Mouse (Mus musculus): ENCODE data around the gene Cdca3. TPM values are rescaled to one million over a fixed set of nuclear protein-coding genes. Genes with fewer than 3 reads are reported as not detected.
A peak's percentile ranks its signal among the peaks of the same experiment; 100 is the strongest.

Gene Cdca3
- polyA plus RNA-seq, 1 experiment from 2014 or later: 42.6 TPM

GRCm38 (mm10) chr6:124847305-124847704 is 18.0 kb downstream of the Cdca3 start:
- peaks cover 27% of the 10 kb centered on the region for H3K36me3 ChIP-seq
- no peaks in the 10 kb centered on the region for H3K9me3 ChIP-seq
- peak; percentile 69 for ATAC-seq (ENCODE audit: low FRiP score)
- no peak overlapping the region for H3K4me3 ChIP-seq
- H3K4me2 ChIP-seq: peak overlapping the region; percentile 20; the same call in 1 of the 2 replicates
- 5% methylated on average over 9 of the region's 9 CpGs for WGBS
- 0 out of 2 replicates have a peak, but pooled peaks cover 10% of the 10 kb centered on the region for H3K4me1 ChIP-seq (replicated peaks)
- H3K27ac ChIP-seq: peak overlapping the region; percentile 76
- H3K27me3 ChIP-seq: no peaks in the 10 kb centered on the region
- H3K9ac ChIP-seq: no peak overlapping the region

- no peak for ATAC-seq (ENCODE audit: low FRiP score)
- H3K36me3 ChIP-seq: peaks cover 24% of the 10 kb centered on the region
- 48% methylated on average over 8 of the region's 8 CpGs for WGBS
- H3K9me3 ChIP-seq: no peaks in the 10 kb centered on the region
- H3K4me3 ChIP-seq: no peak overlapping the region
- H3K4me1 ChIP-seq (replicated peaks): peaks cover 17% of the 10 kb centered on the region; the same call in 1 of the 2 replicates
- no peaks in the 10 kb centered on the region for H3K27me3 ChIP-seq
- no peak overlapping the region for H3K4me2 ChIP-seq
- no peak overlapping the region for H3K9ac ChIP-seq
- H3K27ac ChIP-seq: no peak overlapping the region
Measured at GRCm38 (mm10) chr6:124850535-124850934, 21.2 kb downstream of the Cdca3 start.

DNA sequence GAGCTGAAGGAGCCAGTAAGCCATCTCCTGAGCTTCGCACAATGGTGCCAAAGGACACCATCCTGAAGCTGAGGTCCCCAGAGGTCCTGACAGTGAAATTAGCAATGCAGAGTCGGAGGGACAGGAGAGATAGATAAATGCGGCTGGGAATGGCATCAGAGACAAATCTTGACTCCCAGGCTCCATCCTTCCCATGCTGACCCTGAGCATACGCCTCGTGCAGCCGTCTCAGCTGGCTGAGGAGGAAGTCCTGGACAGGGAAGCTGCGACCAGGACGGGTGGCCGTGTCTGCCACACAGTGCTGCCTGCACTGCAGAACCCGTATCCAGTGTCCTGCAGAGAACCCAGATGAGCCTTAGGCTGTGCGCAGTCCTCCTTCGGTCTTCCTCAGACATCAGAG is 25.3 kb downstream of the Cdca3 start:
- 74% methylated on average over 12 of the region's 12 CpGs for WGBS
- Histone ChIP-seq H3K4me2 (no peak overlapping the region), H3K27ac (no peak overlapping the region)

GRCm38 (mm10) chr6:124856321-124856720 is 27.0 kb downstream of the Cdca3 start:
- ATAC-seq (ENCODE audit: low FRiP score): peak; percentile 69
- Histone ChIP-seq H3K27ac (peak overlapping the region; percentile 99), H3K4me3 (peak overlapping the region; percentile 67), H3K9ac (peak overlapping the region; percentile 95), H3K9me3 (no peaks in the 10 kb centered on the region), H3K4me1 (replicated peaks) (peaks cover 58% of the 10 kb centered on the region), H3K36me3 (peaks cover 24% of the 10 kb centered on the region), H3K4me2 (peak overlapping the region; percentile 77), H3K27me3 (no peaks in the 10 kb centered on the region; the same call in 1 of the 2 replicates)
- 6% methylated on average over 14 of the region's 14 CpGs for WGBS

More for the DNA sequence above, 25.3 kb downstream of the Cdca3 start:
- Histone ChIP-seq H3K9ac (no peak overlapping the region), H3K36me3 (peaks cover 22% of the 10 kb centered on the region), H3K4me1 (replicated peaks) (peaks cover 41% of the 10 kb centered on the region), H3K9me3 (no peaks in the 10 kb centered on the region), H3K4me3 (no peak overlapping the region), H3K27me3 (no peaks in the 10 kb centered on the region; the same call in 1 of the 2 replicates)
- ATAC-seq (ENCODE audit: low FRiP score): no peak

GRCm38 (mm10) chr6:124856916-124857839 is 27.8 kb downstream of the Cdca3 start, which contains the start of gene P3h3:
Gene P3h3 (minus strand): TSS chr6:124857752.
- H3K27me3 ChIP-seq: no peaks in the 10 kb centered on the region; the same call in 1 of the 2 replicates

DNA sequence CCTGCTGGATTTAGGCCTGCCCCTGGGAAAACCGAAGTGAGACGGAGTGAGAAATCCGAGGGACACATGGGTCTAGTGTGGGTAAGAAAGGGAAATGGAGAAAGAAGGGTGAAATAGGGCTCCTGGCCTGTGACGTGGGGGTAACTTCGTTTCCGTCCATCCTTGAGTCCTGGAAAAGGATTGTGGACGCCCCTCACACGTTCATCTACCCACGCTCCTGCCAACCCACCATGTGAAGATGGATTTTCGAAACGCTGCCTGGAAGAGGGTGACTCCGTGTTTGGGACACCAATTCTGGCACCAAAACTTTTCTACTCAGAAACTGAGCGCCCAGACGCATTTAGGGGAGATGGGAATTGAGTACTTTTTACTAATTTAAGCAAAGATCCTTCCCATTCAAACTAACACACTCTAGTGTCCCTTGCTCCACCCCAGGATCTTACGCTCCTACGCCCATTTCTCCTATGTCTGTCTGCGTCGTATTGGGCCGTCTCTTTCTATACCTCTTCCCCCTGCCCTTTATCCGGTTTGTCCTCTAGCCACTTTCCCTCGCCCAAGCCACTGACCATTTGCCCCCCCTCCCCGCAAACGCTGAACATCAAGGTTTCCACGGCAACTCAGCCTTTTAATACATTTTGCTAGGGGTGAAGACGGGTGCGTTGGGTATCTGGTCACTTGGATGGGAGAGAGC is 28.6 kb downstream of the Cdca3 start:
- H3K36me3 ChIP-seq: peaks cover 20% of the 10 kb centered on the region

More at GRCm38 (mm10) chr6:124856916-124857839, 27.8 kb downstream of the Cdca3 start, which contains the start of gene P3h3:
- Histone ChIP-seq H3K9ac (peak within 1 kb of the TSS; percentile 95), H3K4me1 (replicated peaks) (peaks cover 66% of the 10 kb centered on the region), H3K27ac (peak within 1 kb of the TSS; percentile 99), H3K4me3 (peak within 1 kb of the TSS; percentile 67), H3K36me3 (peaks cover 25% of the 10 kb centered on the region), H3K9me3 (no peaks in the 10 kb centered on the region), H3K4me2 (peak within 1 kb of the TSS; percentile 77)
- peak; percentile 87 for ATAC-seq (ENCODE audit: low FRiP score)
- WGBS: under 1% methylated on average over 70 of the region's 86 CpGs

DNA sequence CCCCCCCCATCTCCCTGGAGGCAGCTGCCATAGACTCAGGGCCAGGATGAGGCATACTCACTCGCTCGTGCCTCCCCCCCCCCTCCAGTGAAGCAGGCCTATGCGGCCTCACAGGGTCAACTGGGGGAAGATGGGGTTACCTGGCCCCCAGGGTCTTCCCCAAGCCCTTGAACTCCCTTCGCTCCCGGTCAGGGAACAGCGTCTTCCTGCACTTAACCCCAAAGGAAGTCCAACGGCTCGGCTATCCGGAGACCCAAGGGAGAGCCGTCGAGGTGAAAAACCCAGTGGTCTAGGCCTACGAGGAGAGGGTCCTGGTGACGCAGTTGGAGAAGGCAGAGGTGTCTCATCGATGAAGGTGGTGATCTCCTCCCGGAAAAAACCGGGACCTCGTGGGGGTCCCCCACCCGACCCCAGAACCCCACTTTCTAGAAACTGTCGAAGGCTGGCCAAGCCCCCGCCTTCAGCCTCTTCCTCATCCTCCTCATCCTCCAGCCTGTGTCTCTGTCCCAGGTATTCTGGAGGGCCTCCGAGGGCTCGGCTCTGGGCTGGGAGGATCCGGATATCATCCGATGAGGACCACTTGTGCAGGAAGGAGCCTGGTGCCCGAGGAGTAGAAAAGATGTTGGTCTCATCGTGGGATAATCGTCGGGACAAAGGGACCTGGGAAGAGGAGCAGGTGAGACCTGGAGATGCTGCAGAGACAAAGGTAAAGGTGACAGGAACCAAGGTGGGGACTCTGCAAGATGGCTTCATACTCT is 29.4 kb downstream of the Cdca3 start:
- H3K9ac ChIP-seq: peak overlapping the region; percentile 89
- H3K27ac ChIP-seq: peak overlapping the region; percentile 99
- peaks cover 12% of the 10 kb centered on the region for H3K36me3 ChIP-seq
- WGBS: 79% methylated on average over 28 of the region's 28 CpGs
- peak overlapping the region; percentile 77; the same call in 1 of the 2 replicates for H3K4me2 ChIP-seq
- H3K27me3 ChIP-seq: no peaks in the 10 kb centered on the region; the same call in 1 of the 2 replicates
- no peaks in the 10 kb centered on the region for H3K9me3 ChIP-seq
- no peak overlapping the region for H3K4me3 ChIP-seq
- ATAC-seq (ENCODE audit: low FRiP score): no peak
- peaks cover 80% of the 10 kb centered on the region for H3K4me1 ChIP-seq (replicated peaks)

More for the DNA sequence above, 28.6 kb downstream of the Cdca3 start:
- peaks cover 75% of the 10 kb centered on the region for H3K4me1 ChIP-seq (replicated peaks)
- peak overlapping the region; percentile 99 for H3K27ac ChIP-seq
- no peak for ATAC-seq (ENCODE audit: low FRiP score)
- H3K9me3 ChIP-seq: no peaks in the 10 kb centered on the region
- 23% methylated on average over 26 of the region's 26 CpGs for WGBS
- peak overlapping the region; percentile 67 for H3K4me3 ChIP-seq
- peak overlapping the region; percentile 95 for H3K9ac ChIP-seq
- no peaks in the 10 kb centered on the region; the same call in 1 of the 2 replicates for H3K27me3 ChIP-seq
- H3K4me2 ChIP-seq: peak overlapping the region; percentile 77

- Histone ChIP-seq H3K4me3 (peak overlapping the region; percentile 20), H3K9ac (peak overlapping the region; percentile 89), H3K27me3 (no peaks in the 10 kb centered on the region; the same call in 1 of the 2 replicates), H3K36me3 (peaks cover 11% of the 10 kb centered on the region), H3K27ac (peak overlapping the region; percentile 95), H3K9me3 (no peaks in the 10 kb centered on the region), H3K4me1 (replicated peaks) (peaks cover 88% of the 10 kb centered on the region), H3K4me2 (peak overlapping the region; percentile 44)
- ATAC-seq (ENCODE audit: low FRiP score): no peak
- WGBS: 6% methylated on average over 12 of the region's 12 CpGs
Measured at GRCm38 (mm10) chr6:124859725-124860124, 30.4 kb downstream of the Cdca3 start.

- Histone ChIP-seq H3K9me3 (no peaks in the 10 kb centered on the region), H3K27ac (peak overlapping the region; percentile 95), H3K4me3 (no peak overlapping the region; the same call in 1 of the 2 replicates), H3K4me1 (replicated peaks) (peaks cover 90% of the 10 kb centered on the region), H3K36me3 (peaks cover 11% of the 10 kb centered on the region), H3K9ac (peak overlapping the region; percentile 89), H3K27me3 (no peaks in the 10 kb centered on the region; the same call in 1 of the 2 replicates), H3K4me2 (peak overlapping the region; percentile 44)
- no peak for ATAC-seq (ENCODE audit: low FRiP score)
- WGBS: 80% methylated on average over 9 of the region's 9 CpGs
Measured at GRCm38 (mm10) chr6:124860511-124860910, 31.2 kb downstream of the Cdca3 start.

GRCm38 (mm10) chr6:124861266-124861665 is 31.9 kb downstream of the Cdca3 start:
- no peaks in the 10 kb centered on the region for H3K9me3 ChIP-seq
- H3K9ac ChIP-seq: peak overlapping the region; percentile 89
- H3K4me1 ChIP-seq (replicated peaks): peaks cover 90% of the 10 kb centered on the region
- ATAC-seq (ENCODE audit: low FRiP score): no peak
- peak overlapping the region; percentile 95 for H3K27ac ChIP-seq
- peak overlapping the region; percentile 67 for H3K4me3 ChIP-seq
- peak overlapping the region; percentile 73 for H3K4me2 ChIP-seq
- peaks cover 11% of the 10 kb centered on the region for H3K36me3 ChIP-seq
- WGBS: 80% methylated on average over 19 of the region's 19 CpGs
- no peaks in the 10 kb centered on the region; the same call in 1 of the 2 replicates for H3K27me3 ChIP-seq

- Histone ChIP-seq H3K4me3 (peak overlapping the region; percentile 67), H3K4me2 (peak overlapping the region; percentile 73), H3K9me3 (no peaks in the 10 kb centered on the region), H3K4me1 (replicated peaks) (peaks cover 89% of the 10 kb centered on the region), H3K9ac (peak overlapping the region; percentile 89), H3K27me3 (no peaks in the 10 kb centered on the region; the same call in 1 of the 2 replicates), H3K27ac (peak overlapping the region; percentile 95), H3K36me3 (peaks cover 11% of the 10 kb centered on the region)
- WGBS: 27% methylated on average over 3 of the region's 3 CpGs
- no peak for ATAC-seq (ENCODE audit: low FRiP score)
Measured at GRCm38 (mm10) chr6:124861802-124862201, 32.5 kb downstream of the Cdca3 start.

Measured in hindbrain, embryonic 13.5 days (tissue).